Mouse (Mus musculus): Measurements from ENCODE around the gene Zc3h14.

DNA sequence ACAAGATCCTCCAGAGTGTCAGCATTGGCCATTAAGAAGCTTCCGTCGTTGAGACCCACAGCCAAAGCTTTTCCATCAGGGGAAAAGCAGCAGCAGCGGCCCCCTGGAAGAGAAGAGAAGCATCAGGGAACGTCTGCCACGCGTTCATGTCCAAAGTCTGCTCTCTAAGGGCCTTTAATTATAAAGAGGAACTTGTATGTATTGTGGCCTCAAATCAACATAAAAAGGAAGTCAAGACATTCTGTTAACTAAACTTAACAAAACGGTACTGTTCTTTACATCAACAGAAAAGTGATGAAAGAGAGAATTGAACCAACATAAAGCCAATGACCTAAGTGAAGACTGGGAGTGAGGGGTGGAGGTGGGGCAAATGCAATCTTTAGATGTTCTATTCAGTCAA is 84.4 kb downstream of the Zc3h14 start:
- TF ChIP-seq CTCF (conservative IDR thresholded peaks at IDR 0.05; ENCODE audit: low read length) (no peak), POU5F1 (IDR thresholded peaks at IDR 0.05; ENCODE audit: borderline replicate concordance, low read length) (no peak)

Data from E14TG2a.4 (cell line).